Mouse (Mus musculus) forebrain, embryonic 14.5 days (tissue): ENCODE results near the gene Rnls. TPM values are rescaled to one million over a fixed set of nuclear protein-coding genes. Genes with fewer than 3 reads are reported as not detected.

Experiments used
- ATAC-seq: fragments of 200-750 bp; cut with Nextera tagmentation; 2 replicates; pipeline ENCODE4 v1.8.0; 2017; ENCODE audit warnings: mild to moderate bottlenecking, moderate library complexity
- DNase-seq: peaks from one replicate; pipeline ENCODE4 v3.0.0-alpha.2; 2015; ENCODE audit warnings: low spot score
- H3K27ac ChIP-seq: fragments of 300-500 bp; sonication (generic); 2 replicates; pipeline ENCODE4 v1.5.1; 2014; ENCODE audit warnings: low read depth, mild to moderate bottlenecking, control low read depth, low read length, moderate library complexity
- H3K27me3 ChIP-seq: fragments of 300-500 bp; sonication (generic); replicated peaks from 2 replicates; pipeline ENCODE4 v1.6.1; 2014; ENCODE audit warnings: low read length, control low read depth, mixed read lengths; ENCODE audit not compliant: control insufficient read depth, insufficient read depth
- H3K36me3 ChIP-seq: fragments of 300-500 bp; sonication (generic); 2 replicates; pipeline ENCODE4 v1.6.1; 2014; ENCODE audit warnings: low read length, control low read depth; ENCODE audit not compliant: control insufficient read depth, insufficient read depth
- H3K4me1 ChIP-seq: fragments of 300-500 bp; sonication (generic); 2 replicates; pipeline ENCODE4 v1.6.1; 2014; ENCODE audit warnings: antibody characterized with exemption, low read length, control low read depth; ENCODE audit not compliant: control insufficient read depth, insufficient read depth
- H3K4me2 ChIP-seq: fragments of 300-500 bp; sonication (generic); 2 replicates; pipeline ENCODE4 v1.6.1; 2014; ENCODE audit warnings: mild to moderate bottlenecking, control low read depth, low read length
- H3K4me3 ChIP-seq: fragments of 300-500 bp; sonication (generic); 2 replicates; pipeline ENCODE4 v1.5.1; 2014; ENCODE audit warnings: low read depth, low read length, control low read depth
- H3K9ac ChIP-seq: fragments of 300-500 bp; sonication (generic); 2 replicates; pipeline ENCODE4 v1.6.1; 2014; ENCODE audit warnings: mild to moderate bottlenecking, low read length, control low read depth, moderate library complexity
- H3K9me3 ChIP-seq: fragments of 300-500 bp; sonication (generic); replicated peaks from 2 replicates; pipeline ENCODE4 v1.6.1; 2016; ENCODE audit warnings: low read length, control low read depth, mixed read lengths; ENCODE audit not compliant: control insufficient read depth
- WGBS: fragments of 180-500 bp; shearing (Covaris S2); extraction: QIAGEN DNeasy Blood & Tissue Kit; methylation state at CpG from one replicate; pipeline ENCODE4 v1.1.7; 2014; 5-methylcytosine and 5-hydroxymethylcytosine counted together
- polyA plus RNA-seq: library from polyadenylated mRNA; unstranded; fragments of >200 nt; fragmentation: Nextera tagmentation; extraction: Ambion mirVana; gene quantifications from 2 replicates; pipeline ENCODE4 v1.2.1, GENCODE M21; 2014

Rnls gene
- polyA plus RNA-seq, 1 experiment from 2014 or later: 10.7 TPM

DNA sequence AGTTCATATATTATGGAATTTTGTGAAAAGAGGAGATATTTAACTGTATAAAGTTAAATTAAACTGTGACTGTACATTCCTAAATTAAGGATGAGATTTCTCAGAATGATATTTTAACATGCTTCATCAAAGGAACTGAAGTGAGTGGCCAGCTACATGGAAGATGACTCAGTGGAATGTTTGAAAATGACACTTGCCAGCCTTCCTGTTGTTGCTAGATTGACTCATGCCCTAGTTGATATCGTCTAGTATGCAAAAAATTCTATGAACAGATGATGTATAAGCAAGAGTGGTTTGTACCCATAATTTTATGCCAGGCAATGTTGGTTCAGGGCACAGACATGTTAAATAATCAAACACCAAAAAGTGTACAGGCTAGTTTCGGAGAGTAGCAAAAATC is 232.2 kb downstream of the Rnls start:
- Histone ChIP-seq H3K9me3 (no peaks in the 10 kb centered on the region), H3K4me3 (no peak overlapping the region), H3K4me2 (no peak overlapping the region), H3K27ac (no peak overlapping the region), H3K4me1 (no peaks in the 10 kb centered on the region), H3K9ac (no peak overlapping the region), H3K36me3 (no peaks in the 10 kb centered on the region), H3K27me3 (no peaks in the 10 kb centered on the region)
- ATAC-seq (no peak), DNase-seq (no peak)
- WGBS: 95% methylated on average over 2 of the region's 2 CpGs

DNA sequence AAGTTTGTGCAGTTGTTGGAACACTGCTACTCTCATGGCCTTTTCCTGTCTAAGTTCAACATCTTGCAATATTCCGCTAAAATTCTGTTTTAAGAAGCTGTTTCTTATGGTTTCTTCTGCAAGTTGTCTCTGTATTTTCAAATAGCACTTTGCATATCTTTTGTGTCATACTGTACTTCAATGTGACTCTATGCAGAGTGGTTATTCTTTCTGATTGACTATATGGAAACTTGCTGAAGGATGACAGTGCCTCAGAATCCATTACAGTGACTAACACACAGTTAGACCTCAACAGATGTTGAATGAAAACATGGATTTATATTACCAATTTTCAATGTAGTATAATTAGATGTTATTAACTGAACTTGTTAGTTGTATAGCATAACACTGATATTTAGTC is 232.9 kb downstream of the Rnls start:
- H3K9me3 ChIP-seq: no peaks in the 10 kb centered on the region
- H3K27ac ChIP-seq: no peak overlapping the region
- WGBS: 91% methylated on average over 1 of the region's 1 CpGs
- H3K4me2 ChIP-seq: no peak overlapping the region
- ATAC-seq: no peak
- H3K36me3 ChIP-seq: no peaks in the 10 kb centered on the region
- H3K4me1 ChIP-seq: no peaks in the 10 kb centered on the region
- DNase-seq: no peak
- no peak overlapping the region for H3K9ac ChIP-seq
- no peak overlapping the region for H3K4me3 ChIP-seq
- no peaks in the 10 kb centered on the region for H3K27me3 ChIP-seq

DNA sequence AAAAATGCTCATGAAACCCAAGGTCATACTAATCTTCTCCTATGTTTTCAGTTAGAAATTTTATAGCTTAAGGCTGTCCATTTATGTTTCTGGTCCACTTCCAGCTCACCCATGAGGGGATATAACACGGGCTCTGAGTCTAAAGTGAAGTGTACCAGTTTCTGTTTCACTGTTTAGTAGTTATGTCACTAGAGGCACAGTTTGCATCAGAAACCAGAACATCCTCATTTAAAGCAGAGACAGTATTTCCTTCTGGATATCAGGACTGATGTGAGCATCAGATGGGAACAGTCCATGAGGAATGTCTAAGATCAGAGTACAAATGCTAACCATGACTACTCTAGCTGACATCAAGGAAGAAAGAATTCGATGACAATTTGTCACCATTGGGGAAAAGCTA is 233.9 kb downstream of the Rnls start:
- H3K27ac ChIP-seq: no peak overlapping the region
- no peak overlapping the region for H3K9ac ChIP-seq
- H3K36me3 ChIP-seq: no peaks in the 10 kb centered on the region
- no peaks in the 10 kb centered on the region for H3K27me3 ChIP-seq
- no peaks in the 10 kb centered on the region for H3K9me3 ChIP-seq
- WGBS: 87% methylated on average over 2 of the region's 2 CpGs
- H3K4me3 ChIP-seq: no peak overlapping the region
- no peaks in the 10 kb centered on the region for H3K4me1 ChIP-seq
- no peak for ATAC-seq
- no peak for DNase-seq
- H3K4me2 ChIP-seq: no peak overlapping the region

DNA sequence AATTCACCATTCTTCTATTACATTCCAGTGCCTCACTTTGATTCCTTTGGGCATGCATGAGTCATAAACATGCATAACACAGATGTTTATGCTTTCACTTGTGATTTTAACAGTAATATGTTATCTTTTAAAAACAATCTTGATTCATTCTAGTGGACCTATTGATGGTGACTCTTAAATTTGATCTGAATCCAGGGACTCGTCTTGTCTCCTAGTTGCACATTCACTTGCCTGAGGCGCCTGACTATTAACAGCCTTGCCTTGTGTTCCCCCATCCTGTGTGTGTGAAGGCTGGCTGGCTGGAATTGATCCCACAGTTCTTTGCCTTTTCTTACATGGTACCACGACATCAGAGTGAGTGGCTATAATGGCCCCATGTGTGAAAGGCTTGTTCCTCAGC is 243.7 kb downstream of the Rnls start:
- DNase-seq (no peak), ATAC-seq (no peak)
- no peak overlapping the region for H3K9ac ChIP-seq
- H3K27ac ChIP-seq: no peak overlapping the region
- H3K36me3 ChIP-seq: no peaks in the 10 kb centered on the region
- WGBS: 72% methylated on average over 3 of the region's 3 CpGs
- H3K4me3 ChIP-seq: no peak overlapping the region
- no peaks in the 10 kb centered on the region for H3K27me3 ChIP-seq
- H3K4me2 ChIP-seq: no peak overlapping the region
- H3K4me1 ChIP-seq: no peaks in the 10 kb centered on the region
- no peaks in the 10 kb centered on the region for H3K9me3 ChIP-seq

DNA sequence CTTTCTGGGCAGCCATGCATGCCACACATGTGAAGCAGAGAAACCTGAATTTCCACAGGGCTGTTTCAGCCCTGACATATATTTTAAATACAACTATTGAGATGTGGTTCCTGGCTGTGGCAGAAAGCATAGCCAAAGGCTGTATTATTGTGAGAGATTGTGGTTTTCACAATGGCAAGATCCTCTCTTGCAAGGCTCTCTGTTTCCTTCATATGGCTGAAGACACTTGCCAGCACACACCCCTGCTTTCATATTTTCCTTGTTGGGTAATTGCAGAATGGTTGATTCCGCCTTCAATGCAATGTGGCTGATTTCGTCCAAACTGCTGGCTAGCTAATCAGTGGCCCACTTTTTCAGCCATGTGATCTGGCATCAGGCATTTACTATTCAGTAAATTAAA is 248.9 kb downstream of the Rnls start:
- Histone ChIP-seq H3K36me3 (no peaks in the 10 kb centered on the region), H3K27me3 (no peaks in the 10 kb centered on the region), H3K4me1 (no peaks in the 10 kb centered on the region), H3K4me2 (no peak overlapping the region), H3K9me3 (no peaks in the 10 kb centered on the region), H3K27ac (no peak overlapping the region), H3K9ac (no peak overlapping the region), H3K4me3 (no peak overlapping the region)
- no peak for DNase-seq
- no peak for ATAC-seq
- WGBS: 92% methylated on average over 2 of the region's 2 CpGs

DNA sequence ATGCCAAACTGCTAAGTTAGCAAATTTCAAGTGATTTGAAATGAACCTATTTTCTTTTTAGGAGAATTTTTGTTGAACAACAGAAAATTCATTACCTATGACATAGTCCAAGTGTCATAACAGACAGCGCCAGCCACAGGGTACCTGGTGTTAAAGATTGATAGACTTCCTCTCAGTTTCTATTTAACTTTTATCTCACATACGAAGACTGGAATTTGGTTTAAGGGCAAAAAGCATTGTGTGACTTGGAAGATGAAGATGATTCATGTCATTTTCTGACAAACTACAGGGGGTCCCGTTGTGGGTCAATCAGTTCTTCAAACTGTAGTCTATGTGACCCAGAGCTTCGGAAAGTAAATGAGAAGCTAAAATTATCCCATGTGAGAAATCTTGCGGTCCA is 254.8 kb downstream of the Rnls start:
- no peak overlapping the region for H3K27ac ChIP-seq
- no peak overlapping the region for H3K4me3 ChIP-seq
- H3K4me1 ChIP-seq: no peaks in the 10 kb centered on the region
- WGBS: 93% methylated on average over 5 of the region's 5 CpGs
- no peak overlapping the region for H3K9ac ChIP-seq
- ATAC-seq (no peak), DNase-seq (no peak)
- H3K36me3 ChIP-seq: no peaks in the 10 kb centered on the region
- no peaks in the 10 kb centered on the region for H3K9me3 ChIP-seq
- H3K27me3 ChIP-seq: no peaks in the 10 kb centered on the region
- no peak overlapping the region for H3K4me2 ChIP-seq

DNA sequence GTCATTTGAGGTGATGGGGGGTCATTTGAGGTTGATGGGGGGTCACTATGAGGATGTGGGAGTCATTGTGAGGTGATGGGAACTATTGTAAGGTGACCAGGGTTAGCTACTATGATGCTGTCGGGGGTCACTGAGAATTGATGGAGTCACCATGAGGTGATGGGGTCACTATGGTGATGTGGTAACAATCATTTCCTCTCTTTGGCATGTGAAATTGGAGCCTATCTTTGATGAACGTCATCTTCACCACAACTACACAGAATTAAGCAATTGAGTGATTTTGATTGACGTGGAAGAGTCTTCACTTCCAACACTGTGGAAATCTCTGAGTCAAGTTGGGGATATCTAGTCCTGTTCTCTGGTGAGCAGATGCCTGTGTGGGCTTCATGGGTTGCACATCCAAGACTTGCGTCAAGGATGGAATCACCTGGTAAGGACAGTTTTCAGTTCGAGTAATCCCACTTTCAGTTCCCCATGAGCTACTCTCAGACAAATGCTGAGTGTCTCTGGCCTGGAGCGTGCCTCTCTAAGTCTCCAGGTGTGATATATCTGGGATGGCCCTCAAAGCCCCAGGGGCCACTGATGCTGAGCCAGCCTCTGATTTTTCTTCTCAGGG is 269.4 kb downstream of the Rnls start:
- H3K27ac ChIP-seq: no peak overlapping the region

DNA sequence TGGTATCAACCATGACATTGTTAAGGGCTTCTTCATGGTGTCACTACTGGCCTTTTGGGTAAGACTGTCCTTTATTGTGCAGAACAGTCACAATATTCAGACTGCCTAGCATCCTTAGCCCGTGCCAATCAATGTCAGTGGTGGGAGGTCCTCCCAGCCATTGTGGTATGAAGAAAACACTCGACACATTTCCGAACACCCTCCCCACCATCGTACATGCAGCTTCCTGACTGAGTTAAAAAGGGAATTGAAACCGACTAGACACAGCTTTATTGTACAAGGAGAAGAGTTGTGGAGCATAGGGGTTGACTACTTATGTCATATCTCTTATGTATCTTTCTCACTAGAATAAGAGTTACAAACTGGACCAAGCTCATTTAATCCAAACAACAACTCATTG is 272.1 kb downstream of the Rnls start:
- no peak for DNase-seq
- Histone ChIP-seq H3K27me3 (no peaks in the 10 kb centered on the region), H3K4me3 (no peak overlapping the region), H3K36me3 (no peaks in the 10 kb centered on the region), H3K9ac (no peak overlapping the region), H3K27ac (no peak overlapping the region), H3K9me3 (no peaks in the 10 kb centered on the region), H3K4me2 (no peak overlapping the region), H3K4me1 (no peaks in the 10 kb centered on the region)
- 80% methylated on average over 5 of the region's 5 CpGs for WGBS
- ATAC-seq: no peak

More for the DNA sequence above, 269.4 kb downstream of the Rnls start:
- DNase-seq (no peak), ATAC-seq (no peak)
- H3K36me3 ChIP-seq: no peaks in the 10 kb centered on the region
- no peak overlapping the region for H3K4me3 ChIP-seq
- H3K4me1 ChIP-seq: no peaks in the 10 kb centered on the region
- H3K9me3 ChIP-seq: no peaks in the 10 kb centered on the region
- no peak overlapping the region for H3K9ac ChIP-seq
- H3K27me3 ChIP-seq: no peaks in the 10 kb centered on the region
- H3K4me2 ChIP-seq: no peak overlapping the region
- WGBS: 93% methylated on average over 6 of the region's 6 CpGs

DNA sequence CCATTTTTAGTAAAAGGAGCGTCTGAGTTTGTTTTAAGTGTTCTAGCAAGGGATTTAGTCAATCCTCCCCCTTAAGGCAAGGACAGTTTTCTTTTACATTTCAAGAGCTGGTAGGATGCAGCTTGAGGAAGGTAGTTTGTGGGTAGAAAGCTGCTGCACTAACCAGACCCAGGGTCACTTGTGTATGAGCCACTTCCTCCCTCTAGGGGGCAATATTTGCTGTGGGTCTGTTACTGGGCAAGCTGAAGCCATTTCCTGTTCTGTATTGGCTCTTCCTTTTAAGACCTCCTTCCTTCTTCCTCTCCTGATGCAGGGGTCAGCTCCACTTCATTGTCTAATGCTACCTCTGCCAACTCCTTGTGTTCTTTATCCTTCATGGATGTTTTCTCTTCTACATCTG is 273.2 kb downstream of the Rnls start:
- 86% methylated on average over 1 of the region's 1 CpGs for WGBS
- no peak overlapping the region for H3K27ac ChIP-seq
- H3K36me3 ChIP-seq: no peaks in the 10 kb centered on the region
- H3K9me3 ChIP-seq: no peaks in the 10 kb centered on the region
- no peak overlapping the region for H3K4me2 ChIP-seq
- H3K9ac ChIP-seq: no peak overlapping the region
- H3K4me3 ChIP-seq: no peak overlapping the region
- ATAC-seq: no peak
- DNase-seq: no peak
- no peaks in the 10 kb centered on the region for H3K27me3 ChIP-seq
- no peaks in the 10 kb centered on the region for H3K4me1 ChIP-seq
